Comparison of ENCODE assay signal across 9 mouse cellular contexts in the genomic region with DNA sequence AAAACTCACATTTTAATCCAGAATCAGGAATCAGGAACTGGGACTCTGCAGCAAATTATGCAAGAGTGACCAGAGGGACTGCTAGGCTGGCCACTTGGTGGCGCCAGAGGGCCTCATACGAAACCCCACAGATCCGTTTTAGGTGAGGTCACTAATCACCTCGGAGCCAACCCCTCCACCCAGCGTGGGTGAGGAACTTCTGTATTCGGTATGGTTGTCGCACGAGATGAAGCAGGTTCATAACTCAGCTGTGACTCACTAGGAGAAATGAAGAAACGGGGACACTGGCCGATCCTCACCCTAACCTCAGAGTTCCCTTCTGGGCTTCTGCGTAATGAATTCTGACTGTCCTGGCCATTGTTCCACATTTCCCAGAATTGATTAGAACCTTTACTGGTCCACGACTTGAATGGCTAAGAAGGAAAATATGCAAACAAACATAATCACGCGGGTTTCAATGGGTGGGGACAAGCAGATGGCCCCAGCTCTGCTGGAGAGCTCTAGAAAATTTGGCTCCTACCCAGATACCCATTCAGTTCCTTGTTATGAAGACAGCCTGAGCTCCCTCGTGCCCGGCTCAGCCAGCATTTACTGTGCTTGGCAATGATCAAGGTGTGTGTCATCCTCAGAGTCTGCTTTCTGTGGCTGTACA.
DNase-seq lines count a peak whose midpoint lies in the region; ATAC-seq lines count a peak whose summit lies in the region.
"Had no signal": no experiment of that assay in that cellular context is flagged by ENCODE, and none has a peak within 500 bp of the region (broad histone marks: within the 10 kb centered on the region; RNA-seq: fewer than 3 reads in every experiment).

No protein-coding gene starts in this region.

- no peak overlapping the region for H3K27ac ChIP-seq in forebrain, embryonic 16.5 days (ENCODE audit: low read length)
- H3K27ac ChIP-seq: stomach, embryonic 15.5 days had no signal

- H3K9ac ChIP-seq in forebrain, embryonic 16.5 days (replicated peaks; ENCODE audit: low read depth, low read length), result no peak overlapping the region
- H3K9ac ChIP-seq: stomach, embryonic 15.5 days had no signal

- ATAC-seq in forebrain, embryonic 16.5 days, result peak; percentile 43
- ATAC-seq in activated CD4-positive, CD25-positive, alpha-beta regulatory T cell, adult 4 months, result no peak

- H3K4me3 ChIP-seq in forebrain, embryonic 16.5 days (replicated peaks; ENCODE audit: low read length), result no peak overlapping the region
- H3K4me3 ChIP-seq: stomach, embryonic 15.5 days had no signal

- whole genome bisulfite sequencing in forebrain, embryonic 16.5 days, result 25% methylated on average over 16 of the region's 16 CpGs

- H3K4me1 ChIP-seq in forebrain, embryonic 16.5 days (replicated peaks; ENCODE audit: control insufficient read depth, insufficient read depth, low read length), result peaks cover 6% of the 10 kb centered on the region
- H3K4me1 ChIP-seq: stomach, embryonic 15.5 days had no signal

- peaks cover 5% of the 10 kb centered on the region; the same call in 1 of the 2 replicates for H3K9me3 ChIP-seq in forebrain, embryonic 16.5 days (ENCODE audit: control insufficient read depth, low read length)
- H3K9me3 ChIP-seq: stomach, embryonic 15.5 days had no signal

- no peaks in the 10 kb centered on the region for H3K27me3 ChIP-seq in forebrain, embryonic 16.5 days (replicated peaks; ENCODE audit: control insufficient read depth, insufficient read depth, low read length)
- H3K27me3 ChIP-seq: stomach, embryonic 15.5 days had no signal

- no peaks in the 10 kb centered on the region for H3K36me3 ChIP-seq in forebrain, embryonic 16.5 days (ENCODE audit: control insufficient read depth, insufficient read depth)
- H3K36me3 ChIP-seq: stomach, embryonic 15.5 days had no signal

- no peak overlapping the region for H3K4me2 ChIP-seq in forebrain, embryonic 16.5 days (ENCODE audit: low read length)
- H3K4me2 ChIP-seq: stomach, embryonic 15.5 days had no signal

- peak; percentile 69 for DNase-seq in R1 (ENCODE audit: low read depth, low spot score)
- peak; percentile 8 for DNase-seq in cerebellum, adult 11-12 months
- peak; percentile 78 to 84 for DNase-seq in heart, postnatal 36 days
- peak; percentile 41 for DNase-seq in left cerebral cortex, adult 11 months (ENCODE audit: low spot score)
- DNase-seq in mesoderm, embryonic 11.5 days (ENCODE audit: low read depth, low spot score), result peak; percentile 80
- peak; percentile 92 for DNase-seq in skeletal muscle tissue, adult 2 months (ENCODE audit: low read depth, low spot score)

- intact Hi-C loops in heart, postnatal 36 days (cut with DNase I), result loop anchor here (1.0 to 5.0 kb wide), 3 partner anchors 126 to 358 kb away; no protein-coding TSS in a partner anchor

Comparison
In these comparisons a context has a peak if more than half of its experiments do, and no peak if none do; other contexts are left out.
1. DNase-seq: peak in every context shown above with its lines; median percentile 92 in skeletal muscle tissue, adult 2 months; 81 in heart, postnatal 36 days; 80 in mesoderm, embryonic 11.5 days; 69 in R1; 41 in left cerebral cortex, adult 11 months; 8 in cerebellum, adult 11-12 months.